Mouse (Mus musculus) liver, embryonic 14.5 days (tissue): Measurements from ENCODE around the gene Col4a6. TPM values are rescaled to one million over a fixed set of nuclear protein-coding genes. Genes with fewer than 3 reads are reported as not detected.

ENCODE experiments used
- ATAC-seq: fragments of 200-750 bp; cut with Nextera tagmentation; 2 replicates; pipeline ENCODE4 v1.8.0; 2017; ENCODE audit warnings: moderate number of reproducible peaks, mild to moderate bottlenecking, moderate library complexity; ENCODE audit not compliant: insufficient read depth
- DNase-seq, 3 experiments: peaks; one replicate each; pipeline ENCODE4 v3.0.0-alpha.2; 2012 to 2013; ENCODE audit warnings: low read depth in 3 of 3, low spot score in 3 of 3
- H3K27ac ChIP-seq: fragments of 300-500 bp; sonication (generic); 2 replicates; pipeline ENCODE4 v1.5.1; 2014; ENCODE audit warnings: moderate library complexity, mild to moderate bottlenecking, control low read depth, inconsistent platforms
- H3K27me3 ChIP-seq: fragments of 300-500 bp; sonication (generic); 2 replicates; pipeline ENCODE4 v1.6.1; 2014; ENCODE audit warnings: mild to moderate bottlenecking, low read length, moderate library complexity; ENCODE audit not compliant: control insufficient read depth, insufficient read depth
- H3K36me3 ChIP-seq: fragments of 300-500 bp; sonication (generic); replicated peaks from 2 replicates; pipeline ENCODE4 v1.6.1; 2014; ENCODE audit warnings: low read depth; ENCODE audit not compliant: control insufficient read depth, insufficient read depth
- H3K4me1 ChIP-seq, 2 experiments: fragments of 200-500 bp in 1 of 2; fragments of 300-500 bp in 1 of 2; sonication (generic) in 1 of 2; replicated peaks; 2 replicates each; pipeline ENCODE4 v1.6.1; 2012 to 2014; ENCODE audit warnings: antibody characterized with exemption in 1 of 2, inconsistent platforms in 1 of 2, low read length in 1 of 2; ENCODE audit not compliant: control insufficient read depth in 2 of 2, insufficient read depth in 2 of 2
- H3K4me2 ChIP-seq: fragments of 300-500 bp; sonication (generic); 2 replicates; pipeline ENCODE4 v1.6.1; 2014; ENCODE audit warnings: low read depth, mild to moderate bottlenecking, control low read depth, moderate library complexity
- H3K4me3 ChIP-seq, 2 experiments: fragments of 200-500 bp in 1 of 2; fragments of 300-500 bp in 1 of 2; sonication (generic) in 1 of 2; 2 replicates each; pipeline ENCODE4 v1.5.1; 2012 to 2014; ENCODE audit warnings: low read depth in 2 of 2, low read length in 2 of 2, mild to moderate bottlenecking in 2 of 2, control low read depth in 1 of 2, inconsistent platforms in 1 of 2, moderate library complexity in 1 of 2; ENCODE audit not compliant: insufficient read depth in 1 of 2
- H3K9ac ChIP-seq: fragments of 300-500 bp; sonication (generic); replicated peaks from 2 replicates; pipeline ENCODE4 v1.6.1; 2014; ENCODE audit warnings: mild to moderate bottlenecking, control low read depth, moderate library complexity
- H3K9me3 ChIP-seq: fragments of 300-500 bp; sonication (generic); 2 replicates; pipeline ENCODE4 v1.6.1; 2016; ENCODE audit warnings: low read length, mixed read lengths; ENCODE audit not compliant: control insufficient read depth
- CTCF ChIP-seq: IDR thresholded peaks from 2 replicates; pipeline ENCODE4 v1.5.1; 2016; ENCODE audit warnings: antibody characterized with exemption, low read depth, control low read depth
- EP300 ChIP-seq: IDR thresholded peaks from 2 replicates; pipeline ENCODE4 v1.6.1; 2016; ENCODE audit warnings: antibody characterized with exemption, low read depth
- WGBS: fragments of 180-500 bp; shearing (Covaris S2); extraction: QIAGEN DNeasy Blood & Tissue Kit; methylation state at CpG from one replicate; pipeline ENCODE4 v1.1.7; 2014; ENCODE audit not compliant: insufficient replicate concordance; 5-methylcytosine and 5-hydroxymethylcytosine counted together
- polyA plus RNA-seq, 2 experiments: library from polyadenylated mRNA; depleted of rRNA in 1 of 2; stranded (reverse) in 1 of 2; unstranded in 1 of 2; fragments of >200 nt; fragmentation: Nextera tagmentation in 1 of 2; extraction: Ambion mirVana in 1 of 2; gene quantifications; 2 replicates each; pipeline versions ENCODE4 v1.2.1 to v1.2.3; 2012 to 2014

Gene Col4a6
- polyA plus RNA-seq, 2 experiments, result 0.03 to 0.16 TPM

DNA sequence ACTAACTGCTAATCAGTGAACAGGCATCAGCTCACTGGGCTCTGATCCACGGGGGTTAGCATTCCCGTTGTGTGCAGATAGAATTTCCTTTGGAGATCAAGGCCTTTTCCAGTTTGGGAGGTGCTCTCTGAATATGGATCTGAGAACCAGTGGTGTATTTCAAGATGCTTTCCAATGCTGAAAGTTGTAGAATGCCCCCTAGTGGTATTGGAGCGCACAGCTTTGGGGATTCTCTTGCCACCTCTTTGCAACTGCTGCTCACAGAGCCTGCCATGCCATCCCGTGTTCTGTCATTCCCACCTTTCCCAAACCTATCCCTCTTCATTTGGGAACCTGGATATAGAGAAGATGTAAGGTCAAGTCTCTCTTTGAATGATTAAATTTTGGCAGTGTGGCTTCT, 315.7 kb downstream of the Col4a6 start:
- Histone ChIP-seq H3K9me3 (no peaks in the 10 kb centered on the region), H3K4me3 (no peak overlapping the region), H3K27ac (no peak overlapping the region), H3K4me2 (no peak overlapping the region), H3K27me3 (no peaks in the 10 kb centered on the region), H3K9ac (no peak overlapping the region), H3K4me1 (no peaks in the 10 kb centered on the region), H3K36me3 (no peaks in the 10 kb centered on the region)
- ATAC-seq (no peak), DNase-seq (no peak)
- WGBS, result 31% methylated on average over 4 of the region's 4 CpGs
- peak; percentile 61 for TF ChIP-seq CTCF
- no peak for TF ChIP-seq EP300

DNA sequence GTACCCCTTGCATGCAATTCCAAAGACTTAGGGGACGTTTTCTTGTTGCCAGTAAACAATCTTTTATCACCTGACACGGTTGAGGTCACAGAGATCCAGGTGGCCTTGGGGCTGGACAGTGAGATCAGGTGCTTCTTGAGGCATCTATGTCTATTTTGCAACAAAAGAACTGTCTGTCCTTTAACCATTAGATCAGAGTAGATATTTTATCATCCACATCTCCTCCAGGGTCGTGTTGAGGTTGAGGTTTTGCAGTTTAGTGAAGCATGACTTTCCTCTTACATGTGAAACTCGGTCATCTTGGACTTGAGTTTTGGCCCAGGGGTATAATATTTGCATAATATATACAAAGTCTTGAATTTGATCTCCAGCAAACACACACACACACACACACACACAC, 316.2 kb downstream of the Col4a6 start:
- Histone ChIP-seq H3K4me3 (no peak overlapping the region), H3K4me2 (no peak overlapping the region), H3K27ac (no peak overlapping the region), H3K9ac (no peak overlapping the region), H3K9me3 (no peaks in the 10 kb centered on the region), H3K4me1 (no peaks in the 10 kb centered on the region), H3K27me3 (no peaks in the 10 kb centered on the region), H3K36me3 (no peaks in the 10 kb centered on the region)
- DNase-seq (no peak), ATAC-seq (no peak)
- WGBS, result 41% methylated on average over 4 of the region's 4 CpGs
- TF ChIP-seq EP300, result no peak
- no peak for TF ChIP-seq CTCF

DNA sequence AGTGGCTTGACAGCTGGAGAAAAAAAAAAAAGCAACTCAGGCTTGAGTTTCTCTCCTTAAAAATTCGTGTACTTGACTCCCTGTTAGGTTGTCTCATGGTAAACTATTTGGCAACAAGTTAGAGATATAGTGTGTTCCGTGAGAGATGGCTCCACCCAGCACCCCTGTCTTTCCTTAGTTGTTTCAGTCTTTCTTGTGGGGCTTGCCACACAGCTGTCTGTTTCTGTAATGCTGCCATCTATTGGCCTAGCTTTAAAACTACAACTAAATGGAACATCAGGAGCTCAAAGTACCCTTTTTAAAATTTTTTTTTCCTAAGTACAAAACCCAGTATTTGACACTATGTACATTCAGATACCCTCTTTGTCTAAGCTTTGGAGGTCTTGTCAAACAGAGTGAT, 317.2 kb downstream of the Col4a6 start:
- Histone ChIP-seq H3K27ac (no peak overlapping the region), H3K4me3 (no peak overlapping the region), H3K9me3 (no peaks in the 10 kb centered on the region), H3K4me2 (no peak overlapping the region), H3K27me3 (no peaks in the 10 kb centered on the region), H3K9ac (no peak overlapping the region), H3K4me1 (no peaks in the 10 kb centered on the region), H3K36me3 (no peaks in the 10 kb centered on the region)
- WGBS, result 10% methylated on average over 2 of the region's 2 CpGs
- peak; percentile 39; the same call in 1 of the 2 replicates for TF ChIP-seq CTCF
- TF ChIP-seq EP300, result no peak
- DNase-seq (no peak), ATAC-seq (no peak)

DNA sequence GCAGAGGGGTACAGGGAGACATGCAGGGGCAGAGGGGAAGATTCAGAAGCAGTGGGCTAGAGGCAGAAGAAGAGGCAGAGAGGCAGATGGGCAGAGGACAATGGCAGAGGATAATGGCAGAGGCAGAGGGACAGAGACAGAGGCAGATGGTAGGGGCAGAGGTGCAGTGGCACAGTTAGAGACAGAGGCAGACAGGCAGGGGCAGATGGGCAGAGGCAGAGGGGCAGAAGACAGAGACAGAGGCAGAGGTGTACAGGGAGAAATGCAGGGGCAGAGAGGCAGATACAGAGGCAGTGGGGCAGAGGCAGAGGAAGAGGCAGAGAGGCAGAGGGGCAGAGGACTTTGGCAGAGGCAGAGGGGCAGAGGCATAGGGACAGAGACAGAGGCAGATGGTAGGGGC, 322.7 kb downstream of the Col4a6 start:
- Histone ChIP-seq H3K36me3 (no peaks in the 10 kb centered on the region), H3K9me3 (no peaks in the 10 kb centered on the region), H3K4me3 (no peak overlapping the region), H3K27ac (no peak overlapping the region), H3K9ac (no peak overlapping the region), H3K4me1 (no peaks in the 10 kb centered on the region), H3K4me2 (no peak overlapping the region), H3K27me3 (no peaks in the 10 kb centered on the region)
- DNase-seq (no peak), ATAC-seq (no peak)
- no peak for TF ChIP-seq CTCF
- TF ChIP-seq EP300, result no peak

GRCm38 (mm10) chrX:141150290-141150689, 323.6 kb downstream of the Col4a6 start:
- Histone ChIP-seq H3K36me3 (no peaks in the 10 kb centered on the region), H3K27ac (no peak overlapping the region), H3K27me3 (no peaks in the 10 kb centered on the region), H3K4me3 (no peak overlapping the region), H3K9ac (no peak overlapping the region), H3K9me3 (no peaks in the 10 kb centered on the region), H3K4me1 (no peaks in the 10 kb centered on the region), H3K4me2 (no peak overlapping the region)
- ATAC-seq, result peak; percentile 53
- no peak for DNase-seq
- TF ChIP-seq CTCF, result no peak
- TF ChIP-seq EP300, result no peak

GRCm38 (mm10) chrX:141149705-141150104, 324.2 kb downstream of the Col4a6 start:
- no peaks in the 10 kb centered on the region for H3K4me1 ChIP-seq
- 77% methylated on average over 1 of the region's 1 CpGs for WGBS
- no peak overlapping the region for H3K4me2 ChIP-seq
- H3K27me3 ChIP-seq, result no peaks in the 10 kb centered on the region
- ATAC-seq (0 out of 2 replicates have a peak, but pooled peaks have one; percentile 23), DNase-seq (no peak)
- no peaks in the 10 kb centered on the region for H3K36me3 ChIP-seq
- no peaks in the 10 kb centered on the region for H3K9me3 ChIP-seq
- no peak overlapping the region for H3K4me3 ChIP-seq
- no peak overlapping the region for H3K27ac ChIP-seq
- TF ChIP-seq CTCF (no peak), EP300 (no peak)
- no peak overlapping the region for H3K9ac ChIP-seq

Other genes with a start within 250 kb of the Col4a6 start
- 0.48 and 0.57 TPM in 2 replicates for gene Col4a5, start 1.3 kb upstream of the Col4a6 start, polyA plus RNA-seq (2012; rRNA removed)
- 0.39 and 0.54 TPM in 2 replicates for gene Col4a5, start 1.3 kb upstream of the Col4a6 start, polyA plus RNA-seq (2014; fragmentation: Nextera tagmentation; extraction: Ambion mirVana)